Mouse (Mus musculus) bone marrow macrophage, adult 2 months (primary cell): ENCODE results near the gene Snrpb2.

Source experiments
- CTCF ChIP-seq: IDR thresholded peaks from 2 replicates; pipeline ENCODE4 v1.5.1; 2012; ENCODE audit warnings: low read depth, mild to moderate bottlenecking, low read length, moderate library complexity
- POLR2A ChIP-seq: IDR thresholded peaks from 2 replicates; pipeline ENCODE4 v1.6.1; 2012; ENCODE audit warnings: mild to moderate bottlenecking, low read depth, low read length, borderline replicate concordance

DNA sequence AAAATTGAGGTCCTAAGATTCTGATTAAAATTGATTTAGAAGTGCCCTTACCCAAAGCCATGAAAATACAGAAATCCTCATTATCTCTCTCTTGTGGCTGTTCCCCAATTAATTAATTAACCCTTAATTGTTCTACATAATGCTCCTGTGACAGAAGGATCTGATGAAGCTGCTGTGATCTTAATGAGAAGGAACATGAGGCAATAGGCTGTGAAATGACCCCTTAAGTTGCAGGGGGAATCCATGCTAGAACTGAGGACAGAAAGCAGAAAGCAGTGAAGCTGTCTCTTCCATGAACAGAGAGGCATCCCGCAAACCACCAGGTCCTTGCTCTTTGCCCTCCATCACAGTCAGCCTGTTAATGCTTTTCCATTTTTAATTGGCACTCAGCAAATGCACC is 31.6 kb upstream of the Snrpb2 start:
- TF ChIP-seq CTCF (no peak), POLR2A (no peak)
